Mouse (Mus musculus): ENCODE measurements around the gene Syne2.

The Syne2 gene

GRCm38 (mm10) chr12:75817959-75818452, at the start of gene Syne2:
Gene Syne2 (plus strand): TSS chr12:75818134.
- DNase-seq (ENCODE audit: low spot score in 2 of 2): peak; percentile 28 to 48

DNA sequence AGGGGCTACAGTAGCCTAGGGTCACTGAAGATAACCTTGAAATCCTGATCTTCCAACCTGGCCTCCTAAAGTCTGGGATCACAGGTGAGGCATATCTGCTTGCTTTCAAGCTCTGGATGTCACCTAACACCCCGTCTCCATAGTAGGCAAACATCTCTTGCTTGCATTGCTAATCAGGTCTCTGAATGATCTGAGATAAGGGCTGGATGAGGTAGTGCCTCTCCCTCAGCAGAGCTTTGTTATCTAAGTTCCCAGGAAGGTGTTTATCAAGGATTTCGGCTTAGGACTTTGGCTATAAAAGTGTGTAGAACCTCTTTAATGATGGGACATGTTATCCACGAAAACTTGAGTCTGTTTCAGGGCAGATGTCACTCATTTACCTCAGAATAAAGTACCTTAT, 46.5 kb upstream of the Syne2 start:
- DNase-seq (ENCODE audit: low spot score in 2 of 2): no peak

DNA sequence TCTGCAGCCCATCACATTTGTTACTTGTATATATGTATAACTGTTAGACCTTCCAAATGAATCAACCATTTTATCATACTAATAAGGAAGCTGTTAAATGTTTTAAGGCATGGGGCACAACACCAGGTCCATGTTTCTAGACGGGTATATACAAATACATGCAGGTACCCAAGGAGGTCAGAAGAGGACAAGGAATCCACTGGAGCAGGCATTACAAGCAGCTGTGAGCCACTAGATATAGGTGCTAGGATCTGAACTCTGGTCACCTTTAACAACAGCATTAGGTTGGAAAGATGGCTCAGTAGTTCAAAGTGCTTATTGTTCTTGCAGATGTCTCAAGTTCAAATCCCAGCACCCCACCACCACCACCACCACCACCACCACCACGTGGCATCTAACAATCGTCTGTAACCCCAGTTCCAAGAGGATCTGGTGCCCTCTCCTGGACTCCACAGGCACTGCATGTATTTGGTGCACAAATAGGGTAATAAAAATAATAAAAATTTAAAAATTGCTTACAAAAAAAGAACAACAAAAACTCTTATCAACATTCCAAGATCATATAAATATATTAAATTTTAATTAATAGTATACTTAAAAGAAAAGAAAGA, 45.4 kb upstream of the Syne2 start:
- DNase-seq (ENCODE audit: low spot score in 2 of 2): peak; percentile 55 to 73

- DNase-seq (ENCODE audit: low spot score in 2 of 2): no peak
These were observed 36.5 kb upstream of the Syne2 start for GRCm38 (mm10) chr12:75781445-75781844.

GRCm38 (mm10) chr12:75781995-75782394, 35.9 kb upstream of the Syne2 start:
- DNase-seq (ENCODE audit: low spot score in 2 of 2): no peak

- no peak for DNase-seq (ENCODE audit: low spot score in 2 of 2)
These were observed 33.6 kb upstream of the Syne2 start for GRCm38 (mm10) chr12:75784271-75784751.

GRCm38 (mm10) chr12:75786681-75787080, 31.3 kb upstream of the Syne2 start:
- peak in 1 of 2 experiments; percentile 58 for DNase-seq (ENCODE audit: low spot score in 2 of 2)

DNA sequence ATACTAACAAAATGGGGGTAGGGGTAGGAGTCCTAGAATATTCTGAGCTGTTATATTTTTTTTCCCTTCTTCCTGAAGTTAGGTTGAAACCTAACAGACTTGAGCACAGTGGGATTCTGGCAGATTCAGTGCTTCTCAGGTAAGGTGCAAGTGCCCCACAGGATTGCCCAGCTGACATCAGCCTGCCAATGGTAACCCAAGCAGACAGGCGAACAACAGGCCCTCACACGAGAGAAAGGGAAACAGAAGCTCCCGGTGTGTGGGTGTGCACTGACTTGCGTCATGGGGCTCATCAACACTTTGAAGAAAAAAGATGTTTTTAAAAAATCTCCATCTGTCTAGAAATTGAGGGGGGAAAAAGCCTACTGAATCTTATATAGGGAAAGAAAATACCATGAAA, 28.5 kb upstream of the Syne2 start:
- DNase-seq (ENCODE audit: low spot score in 2 of 2): no peak

- DNase-seq (ENCODE audit: low spot score in 2 of 2): no peak
These were observed 23.4 kb upstream of the Syne2 start for GRCm38 (mm10) chr12:75794527-75794926.

GRCm38 (mm10) chr12:75796510-75796909, 21.4 kb upstream of the Syne2 start:
- DNase-seq (ENCODE audit: low spot score in 2 of 2): no peak

- DNase-seq (ENCODE audit: low spot score in 2 of 2): no peak
These were observed 11.7 kb upstream of the Syne2 start for GRCm38 (mm10) chr12:75806281-75806680.

GRCm38 (mm10) chr12:75813766-75814165, 4.2 kb upstream of the Syne2 start:
- DNase-seq (ENCODE audit: low spot score in 2 of 2): no peak

- no peak for DNase-seq (ENCODE audit: low spot score in 2 of 2)
These were observed 3.4 kb upstream of the Syne2 start for GRCm38 (mm10) chr12:75814551-75814950.

DNA sequence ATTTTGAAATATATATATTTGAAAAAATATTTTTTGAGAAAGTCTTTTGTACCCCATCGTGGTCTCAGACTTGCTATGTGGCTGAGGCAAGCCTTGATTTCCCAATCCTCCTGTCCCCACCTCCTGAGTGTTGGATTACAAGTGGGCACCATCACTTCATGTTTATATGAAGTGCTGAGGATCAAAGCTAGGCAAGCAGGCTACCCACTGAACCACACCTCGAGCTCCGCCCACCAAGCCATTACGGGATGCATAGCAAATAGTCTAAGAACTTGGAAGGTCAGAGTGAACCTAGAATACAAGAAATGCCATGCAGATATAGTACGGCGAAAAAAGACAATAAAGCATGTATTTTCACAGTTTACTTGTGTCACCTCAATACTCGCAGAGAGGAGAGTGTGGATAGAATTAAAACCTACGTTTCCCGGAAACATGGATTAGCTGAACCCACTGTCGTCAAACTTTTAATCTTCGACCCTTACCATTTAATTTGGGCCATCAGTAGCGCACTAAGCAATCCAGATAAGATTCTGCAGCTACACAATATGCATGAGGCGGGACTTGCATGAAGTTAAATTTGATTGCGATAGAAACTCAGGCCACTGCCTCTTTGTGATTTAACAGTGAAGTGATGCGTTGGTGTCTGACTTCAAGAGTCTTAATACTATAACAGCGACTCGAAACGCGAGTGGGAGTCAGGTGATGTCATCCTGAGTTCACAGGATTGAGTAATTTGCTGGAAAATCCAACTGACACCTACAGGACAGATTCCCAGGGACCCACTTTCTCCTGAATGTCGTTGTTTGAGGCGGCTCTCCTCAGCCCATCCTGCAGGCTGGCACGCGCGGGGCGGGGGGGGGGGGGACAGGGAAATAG, 715 bp upstream of the Syne2 start:
- DNase-seq (ENCODE audit: low spot score in 2 of 2): no peak

DNA sequence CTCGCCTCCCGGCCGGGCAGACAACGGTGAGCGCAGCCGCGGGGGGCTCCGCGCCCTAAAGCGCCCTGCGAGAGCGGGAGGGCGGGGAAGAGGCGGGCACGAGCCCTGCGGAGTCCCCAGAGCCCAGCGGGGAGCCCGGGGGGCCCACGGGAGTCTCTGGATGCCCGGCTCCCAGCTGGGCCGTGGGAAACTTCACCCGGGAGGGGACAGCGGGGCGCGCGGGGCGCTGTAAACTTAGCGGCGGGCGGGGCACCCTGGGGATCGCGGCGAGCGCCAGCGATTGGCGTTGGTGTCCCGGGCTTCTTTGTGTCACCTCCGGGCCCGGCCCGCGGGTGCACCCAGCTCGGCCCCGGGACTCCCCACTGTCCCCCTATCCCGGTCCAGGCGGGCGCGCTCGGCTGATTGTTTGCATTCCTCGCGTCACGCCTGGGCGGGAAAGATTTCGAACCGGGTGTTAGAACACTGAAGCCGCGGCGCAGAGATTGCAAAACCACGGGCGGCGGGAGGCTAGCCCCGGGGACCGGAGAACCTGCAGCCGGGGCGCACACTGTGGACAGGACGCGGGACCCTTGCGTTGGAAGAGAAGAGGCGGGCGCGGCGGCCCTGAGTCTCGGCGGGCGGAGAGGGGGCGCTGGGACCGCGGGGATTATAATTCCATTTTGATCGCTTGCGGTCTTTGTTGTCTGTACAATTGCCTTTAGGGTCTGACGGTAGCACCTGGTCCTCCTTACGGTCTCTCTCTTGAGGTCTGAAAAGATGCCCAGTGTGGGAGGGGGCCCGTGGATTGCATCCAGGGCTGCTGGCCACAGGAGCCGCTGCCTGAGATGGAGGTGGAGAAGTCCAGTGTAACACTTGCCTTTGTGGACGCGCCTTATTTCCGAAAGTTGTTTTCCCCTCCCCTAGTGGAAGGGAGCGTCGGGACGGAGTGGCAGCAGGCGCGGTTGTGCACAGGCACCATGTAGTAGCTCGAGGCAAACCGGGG, 810 bp downstream of the Syne2 start:
- peak; percentile 14 to 15 for DNase-seq (ENCODE audit: low spot score in 2 of 2)

- DNase-seq (ENCODE audit: low spot score in 2 of 2): no peak
These were observed 1.5 kb downstream of the Syne2 start for GRCm38 (mm10) chr12:75819481-75819880.

DNA sequence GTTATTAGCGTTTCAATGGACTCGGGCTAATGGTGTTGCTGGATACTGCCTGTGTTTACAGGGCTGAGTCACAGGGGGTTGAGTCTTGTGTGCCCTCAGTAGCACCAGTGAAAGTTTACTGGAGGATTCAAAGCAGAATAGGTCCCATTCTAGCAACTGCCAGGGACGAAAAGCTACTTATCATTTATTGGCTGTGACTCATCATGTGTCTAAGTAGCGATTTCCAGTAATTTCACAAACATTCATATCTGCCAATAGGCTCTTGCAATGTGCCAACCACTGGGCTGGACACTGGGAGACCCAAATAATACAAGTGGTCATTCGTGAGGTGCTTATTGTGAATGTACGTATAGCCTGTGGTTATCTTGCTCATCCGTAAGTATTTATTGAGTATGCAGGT, 2.3 kb downstream of the Syne2 start:
- DNase-seq (ENCODE audit: low spot score in 2 of 2): no peak

DNA sequence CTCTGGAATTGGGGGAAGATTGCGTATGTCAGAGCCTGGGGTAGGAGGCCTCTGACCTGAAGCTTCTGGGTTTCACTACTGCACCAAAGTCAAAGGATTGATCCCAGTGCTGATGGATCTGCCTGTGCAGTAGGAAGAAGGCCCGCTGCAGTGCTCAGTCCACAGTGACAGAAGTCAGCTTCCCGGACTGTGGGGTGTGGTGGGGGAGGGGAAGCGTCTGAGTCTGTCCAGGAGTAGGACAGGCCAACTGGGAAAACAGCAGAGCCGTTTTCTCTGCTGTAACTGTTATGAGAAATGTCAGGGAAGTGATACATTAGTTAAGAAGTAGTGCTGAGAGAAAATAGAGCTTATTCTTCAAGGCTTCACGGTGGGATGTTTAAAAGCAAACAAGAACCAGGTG, 4.2 kb downstream of the Syne2 start:
- DNase-seq (ENCODE audit: low spot score in 2 of 2): no peak

- no peak for DNase-seq (ENCODE audit: low spot score in 2 of 2)
These were observed 5.5 kb downstream of the Syne2 start for GRCm38 (mm10) chr12:75823475-75823874.

DNA sequence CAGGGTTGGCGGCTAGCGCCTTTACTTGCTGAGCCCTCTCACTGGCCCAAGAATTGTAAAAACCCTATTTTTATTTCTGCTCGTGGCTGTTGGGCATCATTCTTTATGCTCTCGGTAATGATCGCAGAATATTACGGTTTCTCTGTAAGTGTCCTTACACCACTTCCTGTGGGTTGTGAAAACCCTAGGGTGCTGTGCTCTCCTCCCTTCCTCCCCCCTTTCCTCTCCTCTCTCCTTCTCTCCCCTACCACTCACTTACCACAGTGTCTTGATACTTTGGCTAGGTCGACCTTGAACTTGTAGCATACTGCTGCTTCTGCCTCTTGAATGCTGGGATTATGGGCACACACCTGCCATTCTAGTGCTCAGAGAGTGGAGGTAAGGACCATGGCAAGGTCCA, 7.5 kb downstream of the Syne2 start:
- no peak for DNase-seq (ENCODE audit: low spot score in 2 of 2)

DNA sequence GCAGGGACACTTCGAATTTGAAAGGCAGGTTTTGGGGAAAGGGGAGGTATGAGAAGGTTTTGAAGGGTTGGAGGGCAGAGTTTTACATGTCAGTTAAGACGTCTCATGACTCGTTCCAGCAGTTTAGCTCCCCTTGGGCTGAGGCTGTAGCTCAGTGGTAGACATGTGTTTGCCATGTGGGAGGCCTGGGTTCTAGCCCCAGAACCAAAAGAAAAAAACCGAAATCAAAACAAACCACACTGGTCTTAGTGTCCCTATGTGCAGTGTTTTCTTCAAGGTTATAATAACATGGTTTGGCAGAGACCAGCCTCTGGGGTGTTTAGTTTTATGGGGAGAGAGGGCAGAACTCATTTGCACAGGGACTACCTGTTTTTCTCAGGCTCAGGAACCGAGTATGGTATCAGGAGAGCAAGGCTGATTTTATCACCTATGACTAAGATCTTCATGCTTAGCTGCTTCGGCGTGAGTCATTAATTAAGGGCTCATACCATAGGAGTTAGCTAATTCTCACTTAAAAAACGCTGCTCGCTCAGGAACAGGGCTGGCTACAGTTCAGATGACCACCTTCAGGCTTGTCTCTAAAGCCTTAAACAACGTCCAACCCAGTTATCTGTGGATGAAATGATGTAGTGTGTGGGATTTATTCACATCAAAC, 8.9 kb downstream of the Syne2 start:
- DNase-seq (ENCODE audit: low spot score in 2 of 2): no peak
